Mouse (Mus musculus) G1E (cell line): ENCODE results near the gene Nbl1.

Experiments
- CTCF ChIP-seq: IDR thresholded peaks from 2 replicates; pipeline ENCODE4 v1.5.1; 2012; ENCODE audit warnings: low read depth, low read length, inconsistent platforms, mixed read lengths
- GATA1 ChIP-seq: IDR thresholded peaks from 2 replicates; pipeline ENCODE4 v1.6.1; 2012; ENCODE audit warnings: borderline replicate concordance, low read length, inconsistent platforms, mixed read lengths
- POLR2AphosphoS5 ChIP-seq: IDR thresholded peaks from 2 replicates; pipeline ENCODE4 v1.6.1; 2012; ENCODE audit warnings: low read depth, low read length, inconsistent platforms; ENCODE audit not compliant: insufficient replicate concordance
- TAL1 ChIP-seq: conservative IDR thresholded peaks from 2 replicates; pipeline ENCODE4 v1.6.1; 2012; ENCODE audit warnings: low read depth, low read length, inconsistent platforms, mixed read lengths

DNA sequence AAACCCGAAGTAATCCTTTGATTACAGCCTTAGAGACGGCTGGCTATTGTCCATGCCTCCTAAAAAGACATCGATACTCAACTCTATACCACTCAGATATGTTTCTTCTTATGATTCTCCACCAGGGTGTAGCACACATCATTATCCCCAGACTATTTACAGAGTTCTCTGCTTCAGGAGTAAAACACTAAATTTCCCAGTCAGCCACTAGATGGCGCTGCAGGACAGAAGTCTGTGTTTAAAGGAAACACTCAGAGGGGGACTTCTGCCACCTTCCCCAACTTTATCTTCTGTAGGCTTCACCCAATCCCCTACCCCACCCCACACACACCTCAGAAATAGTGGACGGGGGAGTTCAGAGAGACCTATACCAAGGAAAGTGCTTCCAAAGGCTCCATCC, 6.8 kb downstream of the Nbl1 start:
- TF ChIP-seq POLR2AphosphoS5, result no peak
- peak; percentile 62 for TF ChIP-seq CTCF
- TF ChIP-seq TAL1, result no peak
- no peak for TF ChIP-seq GATA1
